Mouse (Mus musculus): ENCODE measurements around the gene Pkd1l1. TPM values are rescaled to one million over a fixed set of nuclear protein-coding genes. Genes with fewer than 3 reads are reported as not detected.

Pkd1l1 gene
- polyA plus RNA-seq (2015; fragmentation: Nextera tagmentation; extraction: Ambion mirVana) = 0.04 and 0.09 TPM in 2 replicates

GRCm38 (mm10) chr11:8973166-8973565 is at the start of gene Pkd1l1:
Pkd1l1 (minus strand) TSS chr11:8973266.
- Histone ChIP-seq H3K9ac (no peak within 1 kb of the TSS), H3K27ac (no peak within 1 kb of the TSS), H3K4me2 (no peak within 1 kb of the TSS), H3K27me3 (no peaks in the 10 kb centered on the region), H3K9me3 (replicated peaks) (no peaks in the 10 kb centered on the region), H3K4me3 (no peak within 1 kb of the TSS), H3K36me3 (ENCODE audit: poor library complexity, severe bottlenecking) (no peaks in the 10 kb centered on the region), H3K4me1 (no peaks in the 10 kb centered on the region)
- ATAC-seq = no peak
- 55% methylated on average over 3 of the region's 3 CpGs for WGBS

DNA sequence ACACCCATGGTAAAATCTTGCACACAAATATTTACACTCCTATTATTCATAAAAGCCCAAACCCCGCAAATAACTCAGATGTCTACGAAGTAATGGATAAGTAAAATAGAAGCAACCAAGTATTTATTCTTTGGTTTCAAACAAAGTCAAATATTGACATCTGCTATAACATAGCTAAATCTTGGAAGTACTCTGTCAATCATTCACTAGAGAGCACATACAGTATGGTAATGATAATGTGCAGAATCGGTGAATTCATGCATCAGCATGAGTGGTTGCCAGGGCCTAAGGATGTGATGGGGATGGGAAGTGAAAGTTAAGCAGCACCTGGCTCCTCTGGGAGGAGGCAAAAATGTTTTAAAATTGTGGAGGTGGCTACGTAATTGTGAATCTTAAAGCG is 47.1 kb upstream of the Pkd1l1 start:
- H3K36me3 ChIP-seq (ENCODE audit: poor library complexity, severe bottlenecking) = no peaks in the 10 kb centered on the region
- no peak overlapping the region for H3K4me3 ChIP-seq
- H3K9me3 ChIP-seq (replicated peaks) = no peaks in the 10 kb centered on the region
- H3K4me1 ChIP-seq = no peaks in the 10 kb centered on the region
- no peaks in the 10 kb centered on the region for H3K27me3 ChIP-seq
- no peak for ATAC-seq
- no peak overlapping the region for H3K4me2 ChIP-seq
- no peak overlapping the region for H3K27ac ChIP-seq
- WGBS = 94% methylated on average over 5 of the region's 5 CpGs
- no peak overlapping the region for H3K9ac ChIP-seq

GRCm38 (mm10) chr11:9018491-9019267 is 45.6 kb upstream of the Pkd1l1 start:
- ATAC-seq = no peak
- no peak overlapping the region for H3K4me2 ChIP-seq
- no peak overlapping the region for H3K9ac ChIP-seq
- no peaks in the 10 kb centered on the region for H3K9me3 ChIP-seq (replicated peaks)
- no peak overlapping the region for H3K27ac ChIP-seq
- H3K27me3 ChIP-seq = no peaks in the 10 kb centered on the region
- no peak overlapping the region for H3K4me3 ChIP-seq
- H3K36me3 ChIP-seq (ENCODE audit: poor library complexity, severe bottlenecking) = no peaks in the 10 kb centered on the region
- 85% methylated on average over 6 of the region's 6 CpGs for WGBS
- no peaks in the 10 kb centered on the region for H3K4me1 ChIP-seq

DNA sequence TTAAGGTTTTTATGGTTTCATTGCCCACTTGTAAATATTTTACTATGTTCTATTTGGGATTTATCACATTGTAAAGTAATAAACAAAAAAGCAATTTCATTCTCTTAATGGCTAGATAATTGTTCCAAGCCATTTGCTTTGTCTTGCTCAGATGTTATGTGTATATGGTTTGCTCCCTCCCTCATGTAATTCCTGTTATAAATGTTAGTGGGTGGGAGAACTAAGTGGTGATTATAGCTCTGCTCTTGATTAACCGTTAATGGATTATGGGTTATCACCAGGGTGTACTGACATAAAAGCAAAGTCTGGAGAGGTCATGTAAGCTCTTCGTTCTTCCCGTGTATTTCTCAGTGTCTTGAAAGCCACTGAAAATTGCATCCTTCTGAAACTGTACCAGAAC is 41.7 kb upstream of the Pkd1l1 start:
- H3K36me3 ChIP-seq (ENCODE audit: poor library complexity, severe bottlenecking) = no peaks in the 10 kb centered on the region
- H3K27ac ChIP-seq = no peak overlapping the region
- peaks cover 9% of the 10 kb centered on the region for H3K4me1 ChIP-seq
- no peaks in the 10 kb centered on the region for H3K27me3 ChIP-seq
- H3K4me2 ChIP-seq = no peak overlapping the region
- no peak overlapping the region for H3K9ac ChIP-seq
- no peak for ATAC-seq
- 91% methylated on average over 3 of the region's 3 CpGs for WGBS
- H3K4me3 ChIP-seq = no peak overlapping the region
- no peaks in the 10 kb centered on the region for H3K9me3 ChIP-seq (replicated peaks)

DNA sequence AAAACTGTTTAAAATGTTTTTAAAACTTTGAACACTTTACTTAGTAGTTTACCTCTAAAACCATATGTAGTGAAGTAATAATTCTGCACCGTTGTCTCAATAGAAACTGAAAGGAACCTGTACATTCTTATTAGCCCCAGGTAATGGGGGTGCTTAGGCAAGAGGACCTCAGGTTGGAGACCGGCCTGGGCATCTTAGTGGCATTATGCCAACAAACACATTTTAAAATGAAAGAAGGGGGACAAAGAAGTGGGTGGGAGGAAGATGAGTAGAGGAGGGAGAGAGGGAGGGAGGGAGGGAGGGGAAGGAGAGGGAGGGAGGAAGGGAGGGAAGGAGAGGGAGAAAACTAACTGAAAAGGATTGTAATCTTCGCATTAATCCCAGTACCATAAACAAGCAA is 38.3 kb upstream of the Pkd1l1 start:
- peak overlapping the region; percentile 74 for H3K4me2 ChIP-seq
- H3K27ac ChIP-seq = peak overlapping the region; percentile 82; the same call in 1 of the 2 replicates
- H3K36me3 ChIP-seq (ENCODE audit: poor library complexity, severe bottlenecking) = 0 out of 2 replicates have a peak, but pooled peaks cover 7% of the 10 kb centered on the region
- H3K9me3 ChIP-seq (replicated peaks) = no peaks in the 10 kb centered on the region
- WGBS = 2% methylated on average over 3 of the region's 3 CpGs
- no peaks in the 10 kb centered on the region for H3K27me3 ChIP-seq
- peak overlapping the region; percentile 85 for H3K9ac ChIP-seq
- H3K4me1 ChIP-seq = peaks cover 22% of the 10 kb centered on the region
- peak; percentile 50 for ATAC-seq
- H3K4me3 ChIP-seq = peak overlapping the region; percentile 70

DNA sequence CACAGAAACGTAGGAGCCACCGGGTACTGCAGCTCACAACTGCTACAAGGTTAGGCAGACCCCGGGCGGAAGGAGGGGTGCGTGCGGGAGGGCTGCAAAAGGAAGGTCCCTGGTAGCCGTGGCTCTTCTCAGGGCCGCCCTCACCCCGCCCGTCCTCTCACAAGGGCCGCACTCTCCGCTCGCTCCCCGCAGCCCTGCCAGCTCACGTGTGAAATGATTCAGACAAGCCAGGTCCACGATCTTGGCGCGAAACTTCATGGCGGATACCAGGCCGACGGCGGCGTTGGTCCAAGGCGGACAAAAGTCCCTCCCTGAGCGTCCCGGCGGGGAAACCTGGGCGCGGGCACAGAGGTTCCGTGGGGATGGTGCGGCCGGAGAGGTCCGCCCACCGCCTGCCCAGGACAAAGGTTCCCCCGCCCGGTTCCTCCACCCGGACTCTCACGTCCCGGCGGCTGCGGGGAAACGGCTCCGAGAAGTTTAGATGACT is 37.8 kb upstream of the Pkd1l1 start, which contains the start of gene Hus1:
Hus1 (minus strand) TSS at position 339 of the 487 bp plus-strand sequence.
- Histone ChIP-seq H3K4me2 (peak within 1 kb of the TSS; percentile 74), H3K9me3 (replicated peaks) (no peaks in the 10 kb centered on the region), H3K27me3 (no peaks in the 10 kb centered on the region)

DNA sequence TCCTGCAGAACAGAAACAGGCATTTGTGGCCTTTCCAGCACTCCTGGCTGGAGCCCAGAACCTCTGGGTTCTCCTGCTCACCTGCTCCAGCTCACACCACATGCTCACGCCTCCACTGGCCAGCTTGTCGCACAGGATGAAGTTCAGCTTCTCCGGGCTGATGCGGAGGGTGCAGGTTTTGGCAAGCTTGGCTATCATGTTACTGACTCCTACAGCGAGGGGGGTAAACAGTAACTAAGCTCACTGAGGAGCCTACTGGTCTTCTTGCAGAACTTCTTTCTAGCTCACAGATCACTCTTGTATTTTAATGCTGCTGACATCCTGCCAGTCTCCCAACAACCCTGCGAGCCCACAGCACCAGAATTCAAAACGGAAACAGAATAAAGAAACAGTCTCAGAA is 37.4 kb upstream of the Pkd1l1 start:
- no peaks in the 10 kb centered on the region for H3K9me3 ChIP-seq (replicated peaks)
- H3K4me3 ChIP-seq = peak overlapping the region; percentile 70
- peak; percentile 69 for ATAC-seq
- H3K9ac ChIP-seq = peak overlapping the region; percentile 85
- under 1% methylated on average over 7 of the region's 7 CpGs for WGBS
- H3K4me2 ChIP-seq = peak overlapping the region; percentile 74
- H3K27me3 ChIP-seq = no peaks in the 10 kb centered on the region
- peak overlapping the region; percentile 82 for H3K27ac ChIP-seq
- H3K36me3 ChIP-seq (ENCODE audit: poor library complexity, severe bottlenecking) = peaks cover 11% of the 10 kb centered on the region
- H3K4me1 ChIP-seq = peaks cover 22% of the 10 kb centered on the region

More for the DNA sequence above, 37.8 kb upstream of the Pkd1l1 start, which contains the start of gene Hus1:
- Histone ChIP-seq H3K9ac (peak within 1 kb of the TSS; percentile 85), H3K4me1 (peaks cover 22% of the 10 kb centered on the region), H3K4me3 (peak within 1 kb of the TSS; percentile 70), H3K27ac (peak within 1 kb of the TSS; percentile 82), H3K36me3 (ENCODE audit: poor library complexity, severe bottlenecking) (0 out of 2 replicates have a peak, but pooled peaks cover 7% of the 10 kb centered on the region)
- peak; percentile 96 for ATAC-seq
- WGBS = under 1% methylated on average over 43 of the region's 43 CpGs

DNA sequence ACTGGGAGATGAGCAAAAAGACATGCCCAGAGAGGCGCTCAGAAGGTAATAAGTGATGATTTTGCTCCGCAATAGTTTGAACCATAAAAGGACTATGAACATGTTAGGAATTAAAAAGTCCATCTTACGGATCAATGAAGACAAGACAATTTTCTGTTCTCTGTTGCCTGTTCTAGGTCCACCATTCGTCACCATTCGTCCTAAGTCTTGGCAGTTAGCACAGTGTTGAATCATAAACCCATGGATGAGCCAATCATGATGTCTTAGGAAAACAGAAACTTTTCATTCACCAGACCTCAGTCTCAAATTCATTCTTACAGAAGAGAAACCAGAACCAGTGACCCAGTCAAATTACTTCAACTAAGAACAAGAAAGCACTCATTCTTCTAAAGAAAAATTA is 35.7 kb upstream of the Pkd1l1 start:
- ATAC-seq = no peak
- Histone ChIP-seq H3K27ac (no peak overlapping the region), H3K4me3 (no peak overlapping the region), H3K9me3 (replicated peaks) (no peaks in the 10 kb centered on the region), H3K4me2 (no peak overlapping the region), H3K4me1 (peaks cover 22% of the 10 kb centered on the region), H3K36me3 (ENCODE audit: poor library complexity, severe bottlenecking) (peaks cover 27% of the 10 kb centered on the region), H3K27me3 (no peaks in the 10 kb centered on the region), H3K9ac (no peak overlapping the region)
- WGBS = 96% methylated on average over 5 of the region's 5 CpGs

DNA sequence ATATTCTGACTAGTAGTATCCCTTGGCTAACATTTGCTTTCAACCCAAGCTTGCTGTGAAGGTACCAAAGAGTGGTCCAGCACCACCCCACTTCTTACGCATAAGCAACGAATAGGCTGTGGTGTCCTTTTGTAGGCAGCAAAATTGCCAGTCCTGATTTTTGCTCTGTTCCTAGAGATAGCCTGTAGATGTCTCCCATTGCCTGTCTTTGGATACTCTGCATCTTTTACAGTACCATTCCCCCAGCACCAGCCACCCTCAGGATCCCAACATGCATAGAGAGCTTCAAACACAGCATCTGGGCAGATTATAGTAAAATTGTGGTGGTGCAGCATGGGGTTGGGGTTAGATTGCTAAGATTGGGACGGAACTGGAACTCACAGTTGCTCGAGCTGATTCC is 15.0 kb upstream of the Pkd1l1 start:
- Histone ChIP-seq H3K9ac (no peak overlapping the region), H3K4me3 (no peak overlapping the region), H3K4me2 (no peak overlapping the region), H3K36me3 (ENCODE audit: poor library complexity, severe bottlenecking) (peaks cover 19% of the 10 kb centered on the region), H3K9me3 (replicated peaks) (no peaks in the 10 kb centered on the region), H3K4me1 (no peaks in the 10 kb centered on the region), H3K27me3 (no peaks in the 10 kb centered on the region), H3K27ac (no peak overlapping the region)
- 77% methylated on average over 4 of the region's 4 CpGs for WGBS
- ATAC-seq = no peak

DNA sequence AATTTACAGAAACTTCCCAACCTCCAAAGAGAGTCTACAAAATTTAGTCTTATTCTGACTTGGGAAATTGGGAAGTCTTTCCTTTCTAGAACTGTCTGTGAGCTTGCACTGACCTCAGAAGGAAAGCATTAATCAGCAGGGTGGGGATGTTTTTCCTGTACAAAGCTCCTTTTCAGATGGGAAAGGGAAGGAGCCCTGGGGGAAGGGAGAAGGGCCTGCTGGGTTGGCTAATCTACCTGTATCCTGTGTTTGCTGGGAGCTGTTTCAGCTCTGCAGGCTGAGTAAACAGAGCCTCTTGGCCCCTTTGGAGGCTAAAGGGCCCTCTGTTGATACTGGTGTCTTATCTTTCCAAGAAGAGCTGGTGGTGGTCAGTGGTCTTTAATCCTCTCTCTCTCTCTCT is 13.0 kb upstream of the Pkd1l1 start:
- no peak overlapping the region for H3K9ac ChIP-seq
- ATAC-seq = no peak
- H3K27me3 ChIP-seq = no peaks in the 10 kb centered on the region
- no peak overlapping the region for H3K27ac ChIP-seq
- no peak overlapping the region for H3K4me3 ChIP-seq
- H3K9me3 ChIP-seq (replicated peaks) = no peaks in the 10 kb centered on the region
- no peak overlapping the region for H3K4me2 ChIP-seq
- no peaks in the 10 kb centered on the region for H3K4me1 ChIP-seq
- peaks cover 2% of the 10 kb centered on the region for H3K36me3 ChIP-seq (ENCODE audit: poor library complexity, severe bottlenecking)

DNA sequence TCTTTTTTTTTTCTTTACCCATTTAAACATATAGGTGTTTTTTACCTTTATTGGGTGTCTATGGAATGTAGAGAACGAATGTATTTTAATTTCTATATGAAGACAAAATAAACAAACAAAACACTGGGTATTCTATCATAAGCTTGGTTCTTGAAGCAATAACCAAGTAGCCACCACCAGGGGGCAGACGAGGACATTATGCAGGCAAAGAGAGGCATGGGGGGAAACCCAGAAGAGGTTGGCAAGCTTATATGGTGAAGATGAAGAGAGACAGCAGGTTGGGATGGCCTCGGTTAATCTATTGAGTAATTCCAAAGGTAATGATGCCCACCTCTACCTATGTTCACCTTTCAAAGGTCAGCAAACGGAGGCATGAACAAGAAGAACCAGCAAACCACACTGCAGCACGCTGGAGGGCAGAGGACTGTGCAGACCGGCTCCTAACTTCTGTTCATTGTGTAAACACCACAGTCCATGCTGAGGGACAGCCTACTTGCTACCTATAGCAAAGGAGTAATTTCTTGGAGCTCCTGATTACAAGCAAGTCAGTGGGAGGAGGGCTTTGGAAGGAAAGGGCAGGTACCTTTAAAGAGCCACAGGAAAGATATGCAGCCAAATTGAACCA is 10.3 kb upstream of the Pkd1l1 start:
- no peaks in the 10 kb centered on the region for H3K9me3 ChIP-seq (replicated peaks)

GRCm38 (mm10) chr11:8978154-8978553 is 5.1 kb upstream of the Pkd1l1 start:
- H3K4me1 ChIP-seq = no peaks in the 10 kb centered on the region
- WGBS = 94% methylated on average over 4 of the region's 4 CpGs

More for the DNA sequence above, 10.3 kb upstream of the Pkd1l1 start:
- Histone ChIP-seq H3K27me3 (no peaks in the 10 kb centered on the region), H3K4me1 (no peaks in the 10 kb centered on the region), H3K9ac (no peak overlapping the region), H3K27ac (no peak overlapping the region), H3K36me3 (ENCODE audit: poor library complexity, severe bottlenecking) (no peaks in the 10 kb centered on the region), H3K4me3 (no peak overlapping the region), H3K4me2 (no peak overlapping the region)
- ATAC-seq = peak; percentile 54; the same call in 1 of the 2 replicates
- WGBS = 40% methylated on average over 6 of the region's 6 CpGs

More at GRCm38 (mm10) chr11:8978154-8978553, 5.1 kb upstream of the Pkd1l1 start:
- no peak overlapping the region for H3K9ac ChIP-seq
- H3K27ac ChIP-seq = no peak overlapping the region
- no peaks in the 10 kb centered on the region for H3K9me3 ChIP-seq (replicated peaks)
- H3K36me3 ChIP-seq (ENCODE audit: poor library complexity, severe bottlenecking) = no peaks in the 10 kb centered on the region
- no peak overlapping the region for H3K4me3 ChIP-seq
- no peak for ATAC-seq
- H3K4me2 ChIP-seq = no peak overlapping the region
- no peaks in the 10 kb centered on the region for H3K27me3 ChIP-seq

All from forebrain, embryonic 13.5 days (tissue).